ENCODE assay signal across 9 mouse cellular contexts in genomic region chr11:103265856-103266255, GRCm38 (mm10). TPM values are rescaled to one million over a fixed set of nuclear protein-coding genes. Genes with fewer than 3 reads are reported as not detected.
DNase-seq lines count a peak whose midpoint lies in the region; ATAC-seq and TF ChIP-seq lines count a peak whose summit lies in the region.
"Had no signal": no experiment of that assay in that cellular context is flagged by ENCODE, and none has a peak within 500 bp of the region (broad histone marks: within the 10 kb centered on the region; RNA-seq: fewer than 3 reads in every experiment).

No protein-coding gene starts in this region.

- intact Hi-C loops in left cerebral cortex, postnatal 10 days (cut with DNase I) = loop anchor here (5.0 kb wide), 1 partner anchor 56 kb away; no protein-coding TSS in a partner anchor

- 0 out of 2 replicates have a peak overlapping the region, but pooled peaks have one; percentile 68 for H3K4me3 ChIP-seq in kidney, postnatal 0 days (replicated peaks; ENCODE audit: low read depth, low read length)
- H3K4me3 ChIP-seq in kidney, adult 2 months (ENCODE audit: insufficient read depth, low read depth, low read length) = no peak overlapping the region
- H3K4me3 ChIP-seq in bone marrow macrophage, adult 2 months (ENCODE audit: insufficient read depth, low read length) = peak overlapping the region; percentile 77
- no peak overlapping the region for H3K4me3 ChIP-seq in neural tube, embryonic 12.5 days

- ATAC-seq in kidney, postnatal 0 days (replicated peaks; ENCODE audit: low FRiP score, low read depth) = no peak
- ATAC-seq in neural tube, embryonic 12.5 days (ENCODE audit: low FRiP score, low read depth) = no peak

- no peak overlapping the region for H3K9ac ChIP-seq in kidney, postnatal 0 days (ENCODE audit: low read depth, low read length)
- 0 out of 2 replicates have a peak overlapping the region, but pooled peaks have one; percentile 73 for H3K9ac ChIP-seq in neural tube, embryonic 12.5 days

- H3K4me2 ChIP-seq in kidney, postnatal 0 days (ENCODE audit: low read length) = peak overlapping the region; percentile 90
- H3K4me2 ChIP-seq in neural tube, embryonic 12.5 days (replicated peaks) = peak overlapping the region; percentile 77

- DNase-seq in kidney, postnatal 0 days (ENCODE audit: low spot score) = no peak
- no peak for DNase-seq in kidney, adult 2 months
- DNase-seq in induced T-regulatory cell, adult 2 months (ENCODE audit: low read depth) = peak; percentile 82
- no peak for DNase-seq in frontal cortex, postnatal 36 days (ENCODE audit: low spot score in 2 of 2)
- no peak for DNase-seq in left cerebral cortex, postnatal 10 days (ENCODE audit: extremely low spot score in 1 of 2, low spot score in 2 of 2)
- DNase-seq in right cerebral cortex, adult 18-20 months = no peak

- no peak overlapping the region for H3K27ac ChIP-seq in kidney, postnatal 0 days
- no peak overlapping the region for H3K27ac ChIP-seq in kidney, adult 2 months (ENCODE audit: insufficient read depth, low read depth, low read length)
- no peak overlapping the region; the same call in 1 of the 2 replicates for H3K27ac ChIP-seq in bone marrow macrophage, adult 2 months (ENCODE audit: insufficient read depth, low read depth, low read length)
- no peak overlapping the region for H3K27ac ChIP-seq in neural tube, embryonic 12.5 days

- H3K36me3 ChIP-seq in kidney, postnatal 0 days (ENCODE audit: insufficient read depth, low read length) = no peaks in the 10 kb centered on the region
- H3K36me3 ChIP-seq in kidney, adult 2 months (ENCODE audit: control insufficient read depth, insufficient read depth, low read length) = no peaks in the 10 kb centered on the region
- H3K36me3 ChIP-seq in neural tube, embryonic 12.5 days = no peaks in the 10 kb centered on the region

- TF ChIP-seq CTCF in kidney, postnatal 0 days (IDR thresholded peaks at IDR 0.05; ENCODE audit: low read depth) = no peak
- no peak for TF ChIP-seq CTCF in kidney, adult 2 months (conservative IDR thresholded peaks at IDR 0.05; ENCODE audit: insufficient read depth, insufficient read length, low read depth, low read length)
- TF ChIP-seq CTCF in bone marrow macrophage, adult 2 months (IDR thresholded peaks at IDR 0.05; ENCODE audit: low read depth, low read length) = no peak

- peaks cover 33% of the 10 kb centered on the region for H3K4me1 ChIP-seq in kidney, postnatal 0 days (replicated peaks; ENCODE audit: insufficient read depth, low read length)
- peaks cover 36% of the 10 kb centered on the region for H3K4me1 ChIP-seq in kidney, adult 2 months (ENCODE audit: control insufficient read depth, insufficient read depth, low read length)
- peaks cover 50% of the 10 kb centered on the region for H3K4me1 ChIP-seq in bone marrow macrophage, adult 2 months (ENCODE audit: control insufficient read depth, insufficient read depth, low read length)
- H3K4me1 ChIP-seq in neural tube, embryonic 12.5 days = peaks cover 44% of the 10 kb centered on the region

- WGBS in kidney, postnatal 0 days = 40% methylated on average over 2 of the region's 2 CpGs
- 53% methylated on average over 2 of the region's 2 CpGs for WGBS in kidney, adult 2 months
- 65% methylated on average over 2 of the region's 2 CpGs for WGBS in neural tube, embryonic 12.5 days

- no peaks in the 10 kb centered on the region for H3K27me3 ChIP-seq in kidney, postnatal 0 days (ENCODE audit: insufficient read depth, low read length)
- H3K27me3 ChIP-seq in kidney, adult 2 months (replicated peaks; ENCODE audit: control insufficient read depth, insufficient read depth, low read length) = no peaks in the 10 kb centered on the region
- H3K27me3 ChIP-seq in neural tube, embryonic 12.5 days (replicated peaks) = no peaks in the 10 kb centered on the region

- TF ChIP-seq POLR2A in kidney, adult 2 months (IDR thresholded peaks at IDR 0.05; ENCODE audit: low read depth, low read length) = no peak
- TF ChIP-seq POLR2A in bone marrow macrophage, adult 2 months (IDR thresholded peaks at IDR 0.05; ENCODE audit: borderline replicate concordance, low read depth, low read length) = no peak

- H3K9me3 ChIP-seq in kidney, postnatal 0 days (replicated peaks; ENCODE audit: low read length) = no peaks in the 10 kb centered on the region
- H3K9me3 ChIP-seq in neural tube, embryonic 12.5 days = no peaks in the 10 kb centered on the region

RNA-seq across cellular contexts. Expression of gene Map3k14, which starts 1.4 kb away (rescaled TPM):
- polyA plus RNA-seq in kidney, postnatal 0 days (2015; fragmentation: Nextera tagmentation; extraction: Ambion mirVana) = 3.2 and 3.8 TPM in 2 replicates
- 8.0 and 8.6 TPM in 2 replicates for polyA plus RNA-seq in kidney, adult 2 months (2012; rRNA removed)
- 17.9 and 18.7 TPM in 2 replicates for polyA plus RNA-seq in bone marrow macrophage, adult 2 months (2012; ENCODE audit: insufficient read depth, insufficient read length, missing spikeins)
- 3.9 and 4.8 TPM in 2 replicates for polyA plus RNA-seq in neural tube, embryonic 12.5 days (2016; fragmentation: Nextera tagmentation; extraction: Ambion mirVana)
- total RNA-seq in left cerebral cortex, postnatal 10 days (2021) = 1 to 10 TPM; 2.9 to 3.5 TPM

RNA-seq across cellular contexts. Expression of gene Spata32, which starts 47.6 kb away (rescaled TPM):
- polyA plus RNA-seq in kidney, postnatal 0 days (2015; fragmentation: Nextera tagmentation; extraction: Ambion mirVana) = not detected in 2 replicates
- polyA plus RNA-seq in kidney, adult 2 months (2012; rRNA removed) = not detected in 2 replicates
- polyA plus RNA-seq in bone marrow macrophage, adult 2 months (2012; ENCODE audit: insufficient read depth, insufficient read length, missing spikeins) = not detected in 2 replicates
- polyA plus RNA-seq in neural tube, embryonic 12.5 days (2016; fragmentation: Nextera tagmentation; extraction: Ambion mirVana) = 0.18 and 0.31 TPM in 2 replicates
- total RNA-seq in left cerebral cortex, postnatal 10 days (2021) = 1 to 10 TPM; 1.6 to 2.0 TPM
- polyA plus RNA-seq: embryonic facial prominence, embryonic 11.5 days had no signal

RNA-seq across cellular contexts. Expression of gene 1700023F06Rik, which starts 57.5 kb away (rescaled TPM):
- 0.37 and 0.47 TPM in 2 replicates for polyA plus RNA-seq in kidney, postnatal 0 days (2015; fragmentation: Nextera tagmentation; extraction: Ambion mirVana)
- polyA plus RNA-seq in kidney, adult 2 months (2012; rRNA removed) = 0.09 and 0.22 TPM in 2 replicates
- not detected in 2 replicates for polyA plus RNA-seq in bone marrow macrophage, adult 2 months (2012; ENCODE audit: insufficient read depth, insufficient read length, missing spikeins)
- 0.39 and 0.47 TPM in 2 replicates for polyA plus RNA-seq in neural tube, embryonic 12.5 days (2016; fragmentation: Nextera tagmentation; extraction: Ambion mirVana)
- 1 to 10 TPM; 1.3 to 1.7 TPM for total RNA-seq in left cerebral cortex, postnatal 10 days (2021)

Comparison
In these comparisons a context has a peak if more than half of its experiments do, and no peak if none do; other contexts are left out.
1. H3K4me3 ChIP-seq: peak in kidney, postnatal 0 days (single experiment) and bone marrow macrophage, adult 2 months (single experiment); none in kidney, adult 2 months (single experiment) and neural tube, embryonic 12.5 days (single experiment).